Mouse (Mus musculus) liver, embryonic 11.5 days (tissue): ENCODE results near the gene Olfr78. TPM values are rescaled to one million over a fixed set of nuclear protein-coding genes. Genes with fewer than 3 reads are reported as not detected.

Source experiments
- ATAC-seq: fragments of 200-750 bp; cut with Nextera tagmentation; replicated peaks from 2 replicates; pipeline ENCODE4 v1.8.0; 2017; ENCODE audit warnings: moderate number of reproducible peaks, mild to moderate bottlenecking, moderate TSS enrichment, moderate library complexity; ENCODE audit not compliant: low FRiP score
- DNase-seq: peaks from one replicate; pipeline ENCODE4 v3.0.0-alpha.2; 2017; ENCODE audit warnings: low spot score
- H3K27ac ChIP-seq: fragments of 300-500 bp; sonication (generic); 2 replicates; pipeline ENCODE4 v1.5.1; 2014; ENCODE audit warnings: mild to moderate bottlenecking, low read depth, low read length, control low read depth
- H3K27me3 ChIP-seq: fragments of 300-500 bp; sonication (generic); replicated peaks from 2 replicates; pipeline ENCODE4 v1.6.1; 2014; ENCODE audit warnings: low read length, mixed read lengths; ENCODE audit not compliant: control insufficient read depth, insufficient read depth
- H3K36me3 ChIP-seq: fragments of 300-500 bp; sonication (generic); 2 replicates; pipeline ENCODE4 v1.6.1; 2014; ENCODE audit warnings: mild to moderate bottlenecking, low read length, moderate library complexity, mixed read lengths; ENCODE audit not compliant: control insufficient read depth, insufficient read depth
- H3K4me1 ChIP-seq: fragments of 300-500 bp; sonication (generic); replicated peaks from 2 replicates; pipeline ENCODE4 v1.6.1; 2014; ENCODE audit warnings: low read length, mixed read lengths; ENCODE audit not compliant: control insufficient read depth, insufficient read depth
- H3K4me2 ChIP-seq: fragments of 300-500 bp; sonication (generic); 2 replicates; pipeline ENCODE4 v1.6.1; 2014; ENCODE audit warnings: mild to moderate bottlenecking, control low read depth, moderate library complexity
- H3K4me3 ChIP-seq: fragments of 300-500 bp; sonication (generic); 2 replicates; pipeline ENCODE4 v1.5.1; 2014; ENCODE audit warnings: low read depth, low read length, control low read depth
- H3K9ac ChIP-seq: fragments of 300-500 bp; sonication (generic); 2 replicates; pipeline ENCODE4 v1.6.1; 2014; ENCODE audit warnings: low read depth, low read length, control low read depth
- H3K9me3 ChIP-seq: fragments of 300-500 bp; sonication (generic); 2 replicates; pipeline ENCODE4 v1.6.1; 2016; ENCODE audit warnings: low read length, inconsistent platforms, mixed read lengths; ENCODE audit not compliant: control insufficient read depth
- WGBS: fragments of 180-500 bp; shearing (Covaris S2); extraction: QIAGEN DNeasy Blood & Tissue Kit; methylation state at CpG from one replicate; pipeline ENCODE4 v1.1.7; 2014; 5-methylcytosine and 5-hydroxymethylcytosine counted together
- polyA plus RNA-seq: library from polyadenylated mRNA; unstranded; fragments of >200 nt; fragmentation: Nextera tagmentation; extraction: Ambion mirVana; gene quantifications from 2 replicates; pipeline ENCODE4 v1.2.1, GENCODE M21; 2014

Gene Olfr78
- polyA plus RNA-seq, 1 experiment from 2014 or later, result not detected

DNA sequence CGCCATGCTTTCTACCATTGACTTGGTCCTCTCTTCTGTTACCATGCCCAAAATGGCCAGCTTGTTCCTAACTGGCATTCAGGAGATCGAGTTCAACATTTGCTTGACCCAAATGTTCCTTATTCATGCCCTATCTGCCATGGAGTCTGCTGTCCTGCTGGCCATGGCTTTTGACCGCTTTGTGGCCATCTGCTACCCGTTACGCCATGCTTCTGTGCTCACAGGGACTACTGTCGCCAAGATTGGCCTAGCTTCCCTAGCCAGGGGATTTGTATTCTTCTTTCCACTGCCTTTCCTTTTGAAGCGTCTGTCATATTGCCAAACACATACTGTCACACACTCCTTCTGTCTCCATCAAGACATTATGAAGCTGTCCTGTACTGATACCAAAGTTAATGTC, 60.8 kb downstream of the Olfr78 start:
- H3K4me2 ChIP-seq, result no peak overlapping the region
- H3K4me1 ChIP-seq, result no peaks in the 10 kb centered on the region
- H3K9ac ChIP-seq, result no peak overlapping the region
- H3K27me3 ChIP-seq, result no peaks in the 10 kb centered on the region
- DNase-seq, result no peak
- H3K4me3 ChIP-seq, result no peak overlapping the region
- H3K27ac ChIP-seq, result no peak overlapping the region
- H3K36me3 ChIP-seq, result no peaks in the 10 kb centered on the region
- no peak for ATAC-seq
- WGBS, result 82% methylated on average over 7 of the region's 7 CpGs
- H3K9me3 ChIP-seq, result no peaks in the 10 kb centered on the region

DNA sequence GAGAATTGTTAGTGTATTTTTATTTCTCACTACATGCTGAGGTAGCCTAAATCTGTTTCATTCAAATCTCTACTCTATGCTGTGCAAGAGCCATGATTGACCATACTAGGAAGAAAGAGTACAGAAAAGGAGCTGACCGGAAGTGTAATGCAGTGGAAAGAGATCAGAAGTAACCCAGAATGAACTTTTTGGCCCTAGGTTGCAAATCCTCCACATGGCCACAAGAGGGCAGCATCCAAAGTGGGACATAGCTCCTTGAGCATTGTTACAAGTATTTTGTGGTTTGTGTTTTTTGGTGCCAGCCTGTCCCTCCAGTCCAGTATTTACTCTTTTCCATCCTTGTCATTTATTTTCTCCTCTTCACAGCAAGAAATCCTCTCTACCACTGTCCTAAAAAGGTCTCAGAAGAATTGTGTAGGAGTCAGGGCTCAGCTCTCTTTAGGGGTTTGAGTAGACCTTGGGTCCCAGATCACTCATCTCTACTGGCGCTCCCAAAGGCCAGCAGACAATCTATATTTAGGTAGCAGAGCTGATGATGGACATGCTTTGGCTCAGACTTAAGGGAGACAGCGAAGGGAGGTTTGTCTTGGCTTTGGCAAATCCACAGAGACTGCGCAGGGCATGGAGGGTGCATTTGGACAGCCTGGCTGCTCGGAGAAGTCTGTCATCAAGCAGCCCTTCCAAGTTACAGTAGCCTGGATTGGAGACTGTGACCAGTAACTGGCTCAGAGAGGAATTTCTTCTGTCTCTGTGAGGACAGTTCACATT, 63.7 kb downstream of the Olfr78 start, which contains the start of gene Olfr557:
TSS of gene Olfr557 (plus strand) at position 553 of the 768 bp plus-strand sequence.
- H3K36me3 ChIP-seq, result no peaks in the 10 kb centered on the region
- H3K4me3 ChIP-seq, result no peak within 1 kb of the TSS
- DNase-seq, result no peak
- H3K27ac ChIP-seq, result no peak within 1 kb of the TSS
- H3K9ac ChIP-seq, result no peak within 1 kb of the TSS
- H3K4me2 ChIP-seq, result no peak within 1 kb of the TSS
- ATAC-seq, result 0 out of 2 replicates have a peak, but pooled peaks have one; percentile 7
- H3K4me1 ChIP-seq, result no peaks in the 10 kb centered on the region
- 71% methylated on average over 5 of the region's 5 CpGs for WGBS
- H3K27me3 ChIP-seq, result no peaks in the 10 kb centered on the region
- H3K9me3 ChIP-seq, result no peaks in the 10 kb centered on the region

Other genes starting within 250 kb of the Olfr78 start
- not detected in 2 replicates for gene Olfr547, start 224.7 kb downstream of the Olfr78 start, polyA plus RNA-seq
- not detected in 2 replicates for gene Olfr548-ps1, start 218.6 kb downstream of the Olfr78 start, polyA plus RNA-seq
- not detected in 2 replicates for gene Olfr549, start 209.6 kb downstream of the Olfr78 start, polyA plus RNA-seq
- gene Trim21, start 194.0 kb downstream of the Olfr78 start, polyA plus RNA-seq, result 0.88 and 1.3 TPM in 2 replicates
- not detected in 2 replicates for gene Olfr550, start 188.0 kb downstream of the Olfr78 start, polyA plus RNA-seq
- gene Olfr551, start 167.6 kb downstream of the Olfr78 start, polyA plus RNA-seq, result not detected in 2 replicates
- gene Olfr552, start 161.7 kb downstream of the Olfr78 start, polyA plus RNA-seq, result not detected in 2 replicates
- gene Olfr553, start 141.3 kb downstream of the Olfr78 start, polyA plus RNA-seq, result not detected in 2 replicates
- gene Olfr554, start 121.0 kb downstream of the Olfr78 start, polyA plus RNA-seq, result not detected in 2 replicates
- gene Olfr555, start 100.6 kb downstream of the Olfr78 start, polyA plus RNA-seq, result not detected in 2 replicates
- gene Olfr556, start 94.6 kb downstream of the Olfr78 start, polyA plus RNA-seq, result not detected in 2 replicates
- 5.1 and 6.8 TPM in 2 replicates for gene Trim68, start 72.1 kb downstream of the Olfr78 start, polyA plus RNA-seq
- gene Olfr557, start 63.6 kb downstream of the Olfr78 start, polyA plus RNA-seq, result not detected in 2 replicates
- gene Olfr558, start 57.3 kb downstream of the Olfr78 start, polyA plus RNA-seq, result not detected in 2 replicates
- gene Olfr33, start 40.4 kb downstream of the Olfr78 start, polyA plus RNA-seq, result not detected in 2 replicates
- gene Olfr559, start 32.0 kb downstream of the Olfr78 start, polyA plus RNA-seq, result not detected in 2 replicates
- not detected in 2 replicates for gene Olfr560, start 105 bp downstream of the Olfr78 start, polyA plus RNA-seq
- not detected in 2 replicates for gene Olfr561, start 11.8 kb upstream of the Olfr78 start, polyA plus RNA-seq
- not detected in 2 replicates for gene Olfr564, start 44.0 kb upstream of the Olfr78 start, polyA plus RNA-seq
- gene Olfr566, start 99.3 kb upstream of the Olfr78 start, polyA plus RNA-seq, result not detected in 2 replicates
- gene Olfr568, start 117.7 kb upstream of the Olfr78 start, polyA plus RNA-seq, result not detected in 2 replicates
- not detected in 2 replicates for gene Olfr569, start 131.4 kb upstream of the Olfr78 start, polyA plus RNA-seq
- gene Olfr570, start 135.1 kb upstream of the Olfr78 start, polyA plus RNA-seq, result not detected in 2 replicates
- gene Olfr571, start 158.1 kb upstream of the Olfr78 start, polyA plus RNA-seq, result not detected in 2 replicates
- not detected in 2 replicates for gene Olfr572, start 164.9 kb upstream of the Olfr78 start, polyA plus RNA-seq
- not detected in 2 replicates for gene Olfr573-ps1, start 183.1 kb upstream of the Olfr78 start, polyA plus RNA-seq
- not detected in 2 replicates for gene Olfr574, start 189.0 kb upstream of the Olfr78 start, polyA plus RNA-seq
- gene Olfr575, start 199.3 kb upstream of the Olfr78 start, polyA plus RNA-seq, result not detected in 2 replicates
- gene Olfr576, start 203.2 kb upstream of the Olfr78 start, polyA plus RNA-seq, result not detected in 2 replicates
- not detected in 2 replicates for gene Olfr577, start 216.5 kb upstream of the Olfr78 start, polyA plus RNA-seq
- not detected in 2 replicates for gene Olfr578, start 229.9 kb upstream of the Olfr78 start, polyA plus RNA-seq